Mouse (Mus musculus): Measurements from ENCODE around the gene Bicd1.

GRCm38 (mm10) chr6:149471477-149471876 lies 62.8 kb downstream of the Bicd1 start:
- no peak for TF ChIP-seq CTCF (IDR thresholded peaks at IDR 0.05)
- no peak for TF ChIP-seq EP300 (IDR thresholded peaks at IDR 0.05)
